Mouse (Mus musculus) lung, adult 2 months (tissue): ENCODE results near the gene Efemp1.

Experiments used
- CTCF ChIP-seq: fragments of 200-500 bp; IDR thresholded peaks from 2 replicates; pipeline ENCODE4 v1.5.1; 2011; ENCODE audit warnings: mild to moderate bottlenecking, low read length, control low read depth; ENCODE audit not compliant: insufficient read depth
- POLR2A ChIP-seq: fragments of 200-500 bp; IDR thresholded peaks from 2 replicates; pipeline ENCODE4 v1.6.1; 2011; ENCODE audit warnings: low read depth, mild to moderate bottlenecking, control low read depth, low read length, borderline replicate concordance; ENCODE audit errors: extremely low read depth

- TF ChIP-seq CTCF (no peak), POLR2A (no peak)
These were observed 28.5 kb downstream of the Efemp1 start for GRCm38 (mm10) chr11:28881381-28881976.
